Mouse (Mus musculus): ENCODE results near the gene Mecom. TPM values are rescaled to one million over a fixed set of nuclear protein-coding genes. Genes with fewer than 3 reads are reported as not detected.

Gene Mecom
- polyA plus RNA-seq, 1 experiment: not detected

DNA sequence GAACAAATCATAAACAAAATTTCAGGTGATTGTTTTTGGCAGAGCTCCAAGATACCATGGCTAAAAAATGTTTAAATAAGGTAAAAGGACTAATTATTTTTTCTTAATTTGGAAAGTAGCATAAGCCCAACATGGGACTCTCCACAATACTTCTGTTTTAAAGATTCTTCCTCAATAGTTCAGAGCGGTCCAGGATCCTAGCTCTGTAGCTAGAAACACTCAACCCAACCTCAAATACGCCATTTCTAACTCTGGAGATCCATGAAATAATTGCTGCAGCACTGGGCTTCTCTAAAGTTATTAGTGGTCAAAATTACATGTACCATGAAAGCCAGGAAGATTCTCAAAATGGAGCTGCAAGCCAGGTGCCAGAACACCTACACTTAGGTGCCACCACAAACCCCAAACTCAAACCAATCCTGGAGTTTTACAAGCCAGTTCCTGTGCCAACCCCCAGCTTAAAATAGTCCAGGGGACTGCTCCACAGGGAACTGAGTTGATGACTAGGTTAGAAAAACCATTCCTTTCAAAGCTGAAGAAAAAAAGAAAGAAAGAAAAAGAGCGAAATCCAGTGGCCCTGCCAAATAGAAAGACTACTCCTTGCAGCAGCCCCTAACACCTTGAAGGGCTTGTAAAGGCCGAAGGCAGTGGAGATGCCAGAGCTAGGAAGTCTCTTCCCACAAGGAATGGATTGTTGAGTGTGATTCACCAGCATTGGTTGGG, 102.4 kb downstream of the Mecom start:
- no peak for TF ChIP-seq GATA1 (IDR thresholded peaks at IDR 0.05; ENCODE audit: low read length)

DNA sequence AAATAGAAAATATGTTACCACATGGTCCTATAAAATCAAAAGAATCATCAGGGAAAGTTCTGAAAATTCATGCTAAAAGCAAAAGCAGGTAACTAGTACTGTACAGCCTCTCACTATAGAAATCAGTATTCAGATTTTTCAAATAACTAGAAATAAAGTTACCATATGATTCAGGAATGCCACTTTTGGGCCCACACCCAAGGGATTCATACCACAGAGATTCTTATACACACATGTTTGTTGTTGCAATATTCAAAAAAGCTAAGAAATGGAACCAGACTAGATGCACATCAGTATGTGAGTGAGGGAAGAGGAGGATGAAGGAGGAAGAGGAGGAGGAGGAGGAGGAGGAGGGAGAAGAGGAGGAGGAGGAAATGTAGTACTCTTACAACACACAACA, 106.2 kb downstream of the Mecom start:
- no peak for TF ChIP-seq GATA1 (IDR thresholded peaks at IDR 0.05; ENCODE audit: low read length)

DNA sequence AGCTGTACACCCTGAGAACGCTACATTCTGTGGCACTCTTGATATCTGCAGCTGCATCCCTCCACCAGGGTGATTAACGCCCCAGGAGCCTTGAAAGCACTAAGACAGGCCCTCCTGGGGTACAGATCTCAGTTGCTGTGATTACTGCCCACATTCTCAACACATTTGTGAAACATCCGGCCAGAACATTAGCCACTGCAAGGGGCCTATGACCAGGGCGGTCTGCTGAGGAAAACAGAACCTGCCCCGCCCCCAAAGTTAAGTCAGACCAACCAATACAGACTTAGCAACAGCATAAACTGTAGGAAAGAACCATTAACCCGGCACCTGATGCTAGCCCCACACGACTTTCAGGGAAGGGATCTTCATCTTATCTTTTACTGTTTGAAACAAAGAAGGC, 109.8 kb downstream of the Mecom start:
- no peak for TF ChIP-seq GATA1 (IDR thresholded peaks at IDR 0.05; ENCODE audit: low read length)

DNA sequence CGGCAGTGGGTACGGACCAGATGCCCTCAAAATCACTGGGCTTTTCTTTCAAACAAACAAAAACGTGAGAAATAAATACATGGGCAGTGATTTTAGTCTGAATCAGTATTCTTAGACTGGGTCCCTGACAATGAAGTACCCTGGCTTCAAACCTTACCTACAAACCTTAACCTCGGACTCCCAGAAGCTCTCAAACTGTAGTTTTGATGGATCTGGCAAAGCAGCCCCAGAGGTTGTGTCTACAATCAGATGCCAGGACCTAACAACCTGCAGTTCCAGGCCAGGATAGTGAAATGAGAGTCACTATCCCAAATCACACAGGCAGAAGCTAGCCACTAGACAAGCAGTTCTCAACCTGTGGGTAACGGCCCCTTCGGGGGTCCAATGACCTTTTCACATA, 111.2 kb downstream of the Mecom start:
- no peak for TF ChIP-seq GATA1 (IDR thresholded peaks at IDR 0.05; ENCODE audit: low read length)

DNA sequence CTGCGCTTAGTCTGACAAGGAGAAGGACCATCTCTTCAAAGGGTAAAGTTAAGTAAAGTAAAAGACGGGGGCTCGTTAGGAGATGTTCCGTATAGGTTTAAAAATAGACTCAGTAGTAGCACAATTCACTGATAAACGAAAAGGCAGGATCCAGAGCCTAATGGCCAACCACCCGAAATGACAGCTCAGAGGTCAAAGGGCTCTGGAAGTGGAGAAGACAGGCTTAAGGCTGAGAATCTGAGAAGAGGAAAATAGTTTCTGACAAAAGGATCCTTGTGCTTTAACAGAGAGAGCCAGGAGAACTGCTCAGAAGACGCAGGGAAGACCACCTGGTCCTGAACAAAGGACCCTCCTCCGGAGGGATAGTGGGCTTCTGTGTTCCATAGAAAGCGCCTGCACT, 111.7 kb downstream of the Mecom start:
- TF ChIP-seq GATA1 (IDR thresholded peaks at IDR 0.05; ENCODE audit: low read length): no peak

GRCm38 (mm10) chr3:30428877-30429276, 118.9 kb downstream of the Mecom start:
- no peak for TF ChIP-seq GATA1 (IDR thresholded peaks at IDR 0.05; ENCODE audit: low read length)

DNA sequence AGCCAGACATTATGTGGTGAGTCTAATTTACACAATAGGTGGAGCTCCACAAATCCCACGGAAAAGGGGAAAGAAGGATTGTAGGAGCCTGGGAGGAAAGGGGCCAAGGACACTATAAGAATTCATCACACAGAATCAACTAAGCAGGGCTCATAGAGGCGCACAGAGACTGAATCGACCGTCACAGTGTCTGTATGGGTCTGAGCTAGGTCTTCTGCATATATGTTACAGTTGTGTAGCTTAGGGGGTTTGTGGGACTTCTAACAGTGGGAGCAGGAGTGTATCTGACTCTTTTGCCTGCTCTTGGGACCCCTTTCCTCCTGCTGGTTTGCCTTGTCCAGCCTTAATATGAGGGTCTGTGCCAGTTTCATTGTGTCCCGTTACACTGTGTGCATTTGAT, 123.8 kb downstream of the Mecom start:
- TF ChIP-seq GATA1 (IDR thresholded peaks at IDR 0.05; ENCODE audit: low read length): no peak

DNA sequence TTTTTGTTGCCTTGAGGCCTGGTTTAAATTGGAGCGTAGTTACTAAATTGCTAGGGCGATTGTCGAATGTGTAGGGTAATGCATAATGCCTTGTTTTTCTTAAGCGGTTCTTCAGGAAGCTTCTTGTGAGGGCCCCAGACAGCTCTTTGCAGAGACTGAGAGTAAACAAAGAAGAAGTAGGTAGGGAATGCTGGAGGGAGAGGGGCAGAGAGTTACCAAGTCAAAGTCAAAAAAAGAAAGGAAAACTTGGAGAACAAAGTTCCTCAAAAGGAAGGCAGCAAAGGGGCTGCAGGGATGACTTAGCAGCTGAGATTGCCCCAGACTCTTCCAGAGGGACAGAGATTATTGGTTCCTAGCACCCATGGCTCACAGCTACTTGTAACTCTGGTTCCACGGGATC, 126.9 kb downstream of the Mecom start:
- no peak for TF ChIP-seq GATA1 (IDR thresholded peaks at IDR 0.05; ENCODE audit: low read length)

DNA sequence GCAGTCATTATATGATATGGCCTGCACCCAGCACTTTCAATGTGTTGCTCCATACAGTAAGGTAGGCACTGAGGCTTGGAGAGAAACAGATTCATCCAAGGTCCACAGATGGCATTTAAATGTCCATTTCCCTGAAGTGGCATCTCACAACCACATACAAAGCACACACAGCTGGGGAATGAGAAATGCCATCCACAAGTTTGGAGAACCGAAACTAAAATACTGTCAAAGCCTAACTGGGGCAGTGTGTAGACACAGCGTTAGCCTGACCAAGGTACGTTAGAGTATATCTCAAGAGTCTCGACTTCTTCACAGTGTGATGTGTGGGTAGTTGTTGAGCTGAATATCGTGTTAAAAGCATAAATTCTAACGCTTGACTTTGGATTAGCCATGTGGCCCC, 133.6 kb downstream of the Mecom start:
- no peak for TF ChIP-seq GATA1 (IDR thresholded peaks at IDR 0.05; ENCODE audit: low read length)

DNA sequence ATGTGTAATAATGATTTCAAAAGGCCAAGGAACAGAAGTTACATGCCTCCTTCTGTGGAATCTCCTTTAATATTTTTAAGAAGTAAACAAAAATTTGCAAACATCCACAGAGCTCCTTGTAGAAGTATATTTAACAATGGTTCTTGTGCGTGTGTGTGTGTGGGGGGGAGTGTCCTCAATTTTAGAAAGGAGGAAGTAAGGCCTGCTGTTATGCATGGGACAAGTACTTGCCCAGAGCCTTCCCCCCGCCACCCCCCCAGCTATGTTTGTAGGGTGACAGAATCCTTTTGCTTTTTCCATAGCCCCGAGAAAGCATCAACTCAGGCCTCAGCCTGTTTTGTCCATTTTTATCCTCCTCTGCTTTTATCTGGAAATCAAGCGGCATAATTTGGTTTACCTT, 137.0 kb downstream of the Mecom start:
- TF ChIP-seq GATA1 (IDR thresholded peaks at IDR 0.05; ENCODE audit: low read length): no peak

- TF ChIP-seq GATA1 (IDR thresholded peaks at IDR 0.05; ENCODE audit: low read length): no peak
Observed at GRCm38 (mm10) chr3:30404821-30405220, 143.0 kb downstream of the Mecom start.

DNA sequence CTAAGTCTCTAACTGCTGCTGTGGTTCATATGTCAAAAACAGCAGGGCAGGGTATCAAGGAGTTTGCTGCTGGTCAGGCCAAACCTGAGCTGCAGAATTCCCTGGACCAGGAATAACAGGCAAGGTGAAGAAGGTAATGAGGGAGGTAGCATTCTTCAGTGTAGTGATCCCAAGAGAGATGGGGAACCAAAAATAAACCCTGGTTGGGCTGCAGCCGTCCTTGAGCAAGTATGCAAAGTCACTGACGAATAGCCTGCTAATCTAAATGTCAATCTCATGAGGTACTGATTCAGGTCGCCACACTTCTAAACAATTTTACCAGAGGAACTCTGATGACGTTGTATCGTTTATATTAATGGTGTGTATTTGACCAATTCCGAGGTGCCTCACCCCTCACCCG, 148.9 kb downstream of the Mecom start:
- no peak for TF ChIP-seq GATA1 (IDR thresholded peaks at IDR 0.05; ENCODE audit: low read length)

DNA sequence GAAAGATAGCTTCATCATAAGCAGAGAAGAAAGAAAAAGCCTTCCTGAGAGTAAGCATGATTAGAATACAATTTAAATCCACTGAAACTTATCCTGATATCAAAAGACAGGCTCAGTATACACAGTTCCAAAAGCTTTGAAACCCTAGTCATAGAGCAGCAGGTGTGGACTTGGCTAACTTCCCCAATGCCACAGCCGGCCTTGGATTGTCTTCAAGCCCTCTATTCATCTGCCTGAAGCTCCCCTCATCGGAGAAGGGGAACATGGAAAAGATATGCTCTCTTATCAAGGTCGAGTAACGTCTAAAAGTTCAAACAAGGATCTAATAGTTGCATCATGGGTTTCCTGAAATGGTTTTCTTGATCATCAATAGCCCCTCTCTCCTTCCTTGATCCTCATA, 152.9 kb downstream of the Mecom start:
- TF ChIP-seq GATA1 (IDR thresholded peaks at IDR 0.05; ENCODE audit: low read length): no peak

GRCm38 (mm10) chr3:30392662-30393061, 155.1 kb downstream of the Mecom start:
- no peak for TF ChIP-seq GATA1 (IDR thresholded peaks at IDR 0.05; ENCODE audit: low read length)

DNA sequence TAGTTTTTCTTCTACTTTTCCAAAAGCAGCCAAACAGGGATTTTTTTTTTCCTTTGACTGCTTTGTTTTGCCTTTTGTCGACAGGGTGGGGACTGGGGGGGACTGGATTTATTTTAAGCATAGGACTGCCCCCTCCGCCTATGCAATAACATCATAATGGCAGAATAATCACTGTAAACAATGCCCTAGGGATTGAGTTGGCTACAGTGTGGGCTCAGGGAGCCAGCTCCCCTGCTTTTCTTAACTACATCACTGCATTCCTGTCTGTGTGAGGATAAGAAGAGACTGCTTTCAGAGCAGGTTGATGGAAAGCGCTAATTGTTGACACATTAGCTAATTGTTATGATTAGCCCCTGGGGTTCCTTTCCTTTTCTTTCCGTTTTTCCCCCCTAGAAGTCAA, 155.6 kb downstream of the Mecom start:
- no peak for TF ChIP-seq GATA1 (IDR thresholded peaks at IDR 0.05; ENCODE audit: low read length)

DNA sequence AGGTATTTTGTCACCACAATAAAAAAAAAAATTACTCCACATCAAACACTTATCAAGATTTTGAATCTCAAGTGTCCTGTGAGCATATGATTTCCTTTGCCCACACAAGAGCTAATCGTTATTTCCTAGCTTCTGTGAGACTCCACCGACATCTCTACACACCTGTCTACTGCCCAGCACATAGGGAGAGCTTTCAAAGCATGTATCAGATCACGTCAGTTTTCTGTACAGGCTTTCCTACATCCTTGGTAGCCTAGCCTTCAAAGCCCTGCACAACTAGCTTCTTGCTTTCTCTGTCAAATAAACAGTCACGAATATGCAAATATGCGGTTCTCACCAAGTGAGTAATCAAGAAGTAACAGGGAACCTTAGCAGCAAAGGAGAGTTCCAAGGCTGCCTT, 157.5 kb downstream of the Mecom start:
- TF ChIP-seq GATA1 (IDR thresholded peaks at IDR 0.05; ENCODE audit: low read length): no peak

DNA sequence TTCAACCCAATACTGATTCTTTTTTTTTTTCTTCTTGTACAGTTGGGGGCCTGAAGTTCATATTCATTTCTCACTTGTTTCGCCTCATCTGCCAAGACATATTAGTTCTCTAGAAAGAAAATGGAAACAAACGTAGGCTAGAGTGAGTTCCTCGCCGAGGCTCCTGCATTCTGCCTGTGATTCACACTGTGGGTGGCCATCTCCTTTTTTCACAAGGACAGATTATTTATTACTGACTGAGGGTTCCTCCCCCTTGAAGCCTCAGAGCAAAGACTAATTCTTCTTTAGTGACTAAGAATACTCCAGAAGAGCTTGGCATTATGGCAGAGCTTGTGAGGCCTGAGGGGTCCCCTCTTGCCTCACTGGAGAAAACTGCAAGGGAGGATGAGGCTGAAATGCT, 167.5 kb downstream of the Mecom start:
- TF ChIP-seq GATA1 (IDR thresholded peaks at IDR 0.05; ENCODE audit: low read length): no peak

DNA sequence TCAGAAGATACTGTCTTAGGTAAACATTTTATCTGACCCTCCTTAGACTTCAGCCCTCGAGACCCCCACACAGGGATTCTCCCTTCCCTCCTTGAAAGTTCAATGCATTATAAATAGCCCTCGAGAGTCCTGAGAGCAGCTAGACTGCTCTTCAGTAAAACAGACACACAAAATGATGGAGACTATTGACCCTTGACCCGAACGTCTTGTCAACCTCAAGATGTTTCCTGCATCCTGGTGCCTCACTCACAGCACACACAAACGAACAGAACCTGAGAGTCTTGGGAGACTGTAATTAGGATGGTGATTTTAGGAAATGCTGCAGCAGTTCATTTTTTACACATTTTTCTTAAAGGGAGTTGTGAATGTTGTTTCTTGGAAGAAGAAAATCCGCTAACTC, 168.5 kb downstream of the Mecom start:
- no peak for TF ChIP-seq GATA1 (IDR thresholded peaks at IDR 0.05; ENCODE audit: low read length)
